Mouse (Mus musculus): ENCODE results near the gene Sh2d6.

DNA sequence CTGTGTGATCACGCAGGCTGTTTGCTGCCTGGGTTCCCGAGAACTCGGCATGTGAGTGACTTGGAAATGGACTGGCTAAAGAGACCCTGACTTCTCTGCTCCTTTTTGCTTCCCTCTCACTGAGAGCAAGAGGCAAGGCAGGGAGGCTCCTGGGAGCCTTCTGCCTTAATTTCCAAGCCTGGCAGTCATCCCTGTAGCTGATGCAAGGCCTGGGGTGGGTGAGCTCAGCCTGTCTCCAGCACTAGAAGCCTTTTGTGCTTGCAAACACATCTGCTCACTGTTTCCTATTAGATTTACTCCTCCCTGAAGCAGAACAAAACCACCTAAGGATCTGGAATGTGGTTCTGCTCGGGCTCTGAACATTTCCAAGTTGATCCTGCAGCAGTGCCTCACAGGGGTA lies 12.9 kb downstream of the Sh2d6 start:
- TF ChIP-seq CTCF (IDR thresholded peaks at IDR 0.05) (no peak), POLR2A (IDR thresholded peaks at IDR 0.05; ENCODE audit: insufficient read depth, low read depth, low read length) (no peak)
